Mouse (Mus musculus): ENCODE measurements around the gene Pdcd2l. TPM values are rescaled to one million over a fixed set of nuclear protein-coding genes. Genes with fewer than 3 reads are reported as not detected.

Pdcd2l gene
- polyA plus RNA-seq (2012; fragmentation: generic; extraction: Trizol) = 10 to 100 TPM; 21.8 to 24.0 TPM

GRCm38 (mm10) chr7:34196132-34197128, at the start of gene Pdcd2l:
Pdcd2l (minus strand) TSS chr7:34196661.

GRCm38 (mm10) chr7:34230116-34230515, 33.7 kb upstream of the Pdcd2l start, which contains the start of gene Gpi1:
Gpi1 (minus strand) TSS chr7:34230336.

GRCm38 (mm10) chr7:34169454-34169853, 27.0 kb downstream of the Pdcd2l start, which contains the start of gene Uba2:
Uba2 (minus strand) TSS chr7:34169599.

Other genes with a start within 250 kb of the Pdcd2l start
- gene Scgb2b27, start 182.7 kb downstream of the Pdcd2l start, polyA plus RNA-seq (2012; fragmentation: generic; extraction: Trizol) = not detected
- not detected for gene Scgb1b27, start 175.2 kb downstream of the Pdcd2l start, polyA plus RNA-seq (2012; fragmentation: generic; extraction: Trizol)
- gene Scgb1b30, start 101.2 kb downstream of the Pdcd2l start, polyA plus RNA-seq (2012; fragmentation: generic; extraction: Trizol) = not detected
- 10 to 100 TPM; 34.4 to 36.7 TPM for gene Wtip, start 63.4 kb downstream of the Pdcd2l start, polyA plus RNA-seq (2012; fragmentation: generic; extraction: Trizol)
- gene Uba2, start 27.1 kb downstream of the Pdcd2l start, polyA plus RNA-seq (2012; fragmentation: generic; extraction: Trizol) = 10 to 100 TPM; 12.7 to 51.9 TPM
- 100 to 1,000 TPM; 180 to 688 TPM for gene Gpi1, start 33.7 kb upstream of the Pdcd2l start, polyA plus RNA-seq (2012; fragmentation: generic; extraction: Trizol)
- under 1 TPM in 1 of 2 experiments, not detected in 1; 0.19 TPM for gene Gm6096, start 54.4 kb upstream of the Pdcd2l start, polyA plus RNA-seq (2012; fragmentation: generic; extraction: Trizol)
- 1 to 10 TPM in 1 of 2 experiments, under 1 TPM in 1; 0.36 to 6.1 TPM for gene 4931406P16Rik, start 116.9 kb upstream of the Pdcd2l start, polyA plus RNA-seq (2012; fragmentation: generic; extraction: Trizol)
- 10 to 100 TPM in 1 of 2 experiments, 1 to 10 TPM in 1; 4.1 to 26.5 TPM for gene Lsm14a, start 196.7 kb upstream of the Pdcd2l start, polyA plus RNA-seq (2012; fragmentation: generic; extraction: Trizol)

Data from C3H10T1/2 (cell line).